Mouse (Mus musculus) neutrophil, adult 59 days (primary cell): ENCODE measurements around the gene Irx4. TPM values are rescaled to one million over a fixed set of nuclear protein-coding genes. Genes with fewer than 3 reads are reported as not detected.

Experiments used
- total RNA-seq, 2 experiments: library from RNA; stranded (reverse); gene quantifications; 1 replicate in 1 of 2; 2 replicates in 1 of 2; pipeline ENCODE4 v1.2.4; 2023

Gene Irx4
- total RNA-seq = not detected

DNA sequence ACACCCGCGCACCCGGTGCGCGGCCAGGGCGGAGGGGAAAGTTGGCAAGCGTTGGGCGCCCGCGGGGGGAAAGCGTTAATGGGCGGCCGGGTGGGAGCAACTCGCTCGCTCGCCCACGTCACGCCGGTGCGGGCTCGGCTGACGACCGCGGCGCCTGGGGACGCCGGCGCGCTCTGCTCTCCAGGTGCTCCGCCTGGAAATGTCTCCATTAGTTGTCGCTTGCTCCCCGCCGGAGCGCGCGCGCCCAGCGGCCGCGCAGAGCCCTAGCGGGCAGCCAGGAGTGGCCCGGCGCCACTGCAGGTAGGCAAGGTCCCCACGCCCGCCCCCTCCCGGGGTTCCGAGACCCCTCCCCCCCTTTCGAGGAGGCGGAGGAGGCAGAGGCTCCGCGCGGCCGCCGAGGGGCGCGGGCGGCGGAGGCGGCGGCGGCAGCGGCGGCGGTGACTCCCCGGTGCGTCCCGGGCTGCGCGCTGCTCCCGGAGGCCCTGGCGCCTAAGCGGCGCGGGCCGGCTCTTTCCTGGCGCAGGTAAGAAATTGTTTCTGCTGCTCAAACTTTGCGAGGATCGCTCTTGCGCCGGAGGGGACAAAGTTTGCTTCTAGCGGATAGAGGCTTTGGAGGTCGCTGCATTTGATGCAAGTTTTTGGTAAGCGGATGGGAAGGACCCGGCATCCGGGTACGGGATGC is at the start of gene Irx4:
TSS of gene Irx4 (plus strand) at position 126 of the 682 bp plus-strand sequence.

Other genes with a start within 250 kb of the Irx4 start
- gene Mrpl36, start 68.0 kb downstream of the Irx4 start, total RNA-seq = 10 to 100 TPM; 23.6 to 24.6 TPM
- gene Ndufs6, start 68.1 kb downstream of the Irx4 start, total RNA-seq = 10 to 100 TPM; 56.7 to 67.9 TPM
- gene Lpcat1, start 206.7 kb downstream of the Irx4 start, total RNA-seq = 10 to 100 TPM; 36.7 to 49.5 TPM